Mouse (Mus musculus) liver, postnatal 0 days (tissue): ENCODE data around the gene Fam171a1. TPM values are rescaled to one million over a fixed set of nuclear protein-coding genes. Genes with fewer than 3 reads are reported as not detected.

Experiments used
- ATAC-seq: fragments of 200-750 bp; cut with Nextera tagmentation; 2 replicates; pipeline ENCODE4 v1.8.0; 2017; ENCODE audit warnings: mild to moderate bottlenecking, moderate library complexity
- DNase-seq: peaks from one replicate; pipeline ENCODE4 v3.0.0-alpha.2; 2016
- H3K27ac ChIP-seq: fragments of 300-500 bp; sonication (generic); 2 replicates; pipeline ENCODE4 v1.5.1; 2014; ENCODE audit warnings: antibody characterized with exemption, moderate library complexity, mild to moderate bottlenecking, low read depth
- H3K27me3 ChIP-seq: fragments of 300-500 bp; sonication (generic); 2 replicates; pipeline ENCODE4 v1.6.1; 2014; ENCODE audit warnings: low read length, control low read depth, mixed read lengths; ENCODE audit not compliant: insufficient read depth
- H3K36me3 ChIP-seq: fragments of 300-500 bp; sonication (generic); replicated peaks from 2 replicates; pipeline ENCODE4 v1.6.1; 2014; ENCODE audit warnings: mild to moderate bottlenecking, control low read depth, low read length, moderate library complexity, mixed read lengths; ENCODE audit not compliant: insufficient read depth
- H3K4me1 ChIP-seq: fragments of 300-500 bp; sonication (generic); 2 replicates; pipeline ENCODE4 v1.6.1; 2014; ENCODE audit warnings: antibody characterized with exemption, mild to moderate bottlenecking, control low read depth; ENCODE audit not compliant: insufficient read depth
- H3K4me2 ChIP-seq: fragments of 300-500 bp; sonication (generic); 2 replicates; pipeline ENCODE4 v1.6.1; 2014; ENCODE audit warnings: low read depth, mild to moderate bottlenecking, low read length, moderate library complexity, mixed read lengths
- H3K4me3 ChIP-seq: fragments of 300-500 bp; sonication (generic); 2 replicates; pipeline ENCODE4 v1.5.1; 2014; ENCODE audit warnings: low read depth, low read length
- H3K9ac ChIP-seq: fragments of 300-500 bp; sonication (generic); replicated peaks from 2 replicates; pipeline ENCODE4 v1.6.1; 2014; ENCODE audit warnings: mild to moderate bottlenecking, moderate library complexity
- H3K9me3 ChIP-seq: fragments of 300-500 bp; sonication (generic); 2 replicates; pipeline ENCODE4 v1.6.1; 2016; ENCODE audit warnings: mild to moderate bottlenecking, control low read depth, low read length, mixed read lengths
- CTCF ChIP-seq: sonication (generic); IDR thresholded peaks from 2 replicates; pipeline ENCODE4 v1.5.1; 2016; ENCODE audit warnings: antibody characterized with exemption, low read depth
- EP300 ChIP-seq: IDR thresholded peaks from 2 replicates; pipeline ENCODE4 v1.6.1; 2016; ENCODE audit warnings: antibody characterized with exemption, low read depth, mild to moderate bottlenecking
- WGBS: fragments of 180-500 bp; shearing (Covaris S2); extraction: QIAGEN DNeasy Blood & Tissue Kit; methylation state at CpG from one replicate; pipeline ENCODE4 v1.1.7; 2014; ENCODE audit not compliant: insufficient replicate concordance; 5-methylcytosine and 5-hydroxymethylcytosine counted together
- polyA plus RNA-seq: library from polyadenylated mRNA; unstranded; fragments of >200 nt; fragmentation: Nextera tagmentation; extraction: Ambion mirVana; gene quantifications from 2 replicates; pipeline ENCODE4 v1.2.1, GENCODE M21; 2015

Gene Fam171a1
- polyA plus RNA-seq, 1 experiment from 2014 or later: 2.5 TPM

DNA sequence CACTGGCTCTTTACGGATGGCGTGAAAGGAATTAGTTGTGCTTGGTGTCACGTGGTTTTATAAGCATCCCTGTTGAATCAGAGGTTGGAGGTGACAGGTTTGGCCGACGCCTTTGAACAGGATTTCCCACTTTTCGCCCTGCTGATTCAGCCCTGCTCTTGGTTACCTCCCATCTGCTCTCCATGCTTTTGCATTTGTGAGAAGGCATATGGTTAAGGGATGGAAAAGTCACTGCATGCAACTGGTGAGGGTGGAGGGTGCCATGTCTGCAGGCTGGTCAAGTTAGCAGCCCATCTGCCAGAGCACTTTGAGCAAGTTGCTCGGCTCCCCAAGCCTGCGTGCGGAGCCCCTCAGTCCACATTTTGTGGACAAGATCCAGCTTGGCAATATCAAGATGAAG, 18.4 kb downstream of the Fam171a1 start:
- H3K4me1 ChIP-seq: peaks cover 7% of the 10 kb centered on the region; the same call in 1 of the 2 replicates
- no peak overlapping the region for H3K4me3 ChIP-seq
- H3K4me2 ChIP-seq: no peak overlapping the region
- WGBS: 78% methylated on average over 9 of the region's 9 CpGs
- H3K27ac ChIP-seq: no peak overlapping the region
- no peaks in the 10 kb centered on the region for H3K27me3 ChIP-seq
- no peak for ATAC-seq
- no peaks in the 10 kb centered on the region for H3K36me3 ChIP-seq
- DNase-seq: no peak
- no peak overlapping the region for H3K9ac ChIP-seq
- no peaks in the 10 kb centered on the region for H3K9me3 ChIP-seq
- TF ChIP-seq EP300 (no peak), CTCF (no peak)

GRCm38 (mm10) chr2:3134580-3135296, 20.7 kb downstream of the Fam171a1 start:
- TF ChIP-seq EP300: no peak
- TF ChIP-seq CTCF: no peak
- no peak overlapping the region for H3K4me2 ChIP-seq
- ATAC-seq: no peak

GRCm38 (mm10) chr2:3135297-3135684, 21.3 kb downstream of the Fam171a1 start:
- WGBS: 68% methylated on average over 2 of the region's 2 CpGs
- no peak for ATAC-seq
- Histone ChIP-seq H3K4me1 (peaks cover 7% of the 10 kb centered on the region; the same call in 1 of the 2 replicates), H3K9ac (no peak overlapping the region), H3K4me3 (no peak overlapping the region), H3K27ac (no peak overlapping the region), H3K36me3 (no peaks in the 10 kb centered on the region), H3K9me3 (no peaks in the 10 kb centered on the region), H3K27me3 (no peaks in the 10 kb centered on the region), H3K4me2 (no peak overlapping the region)
- TF ChIP-seq CTCF: no peak
- TF ChIP-seq EP300: no peak
- DNase-seq: no peak

More at GRCm38 (mm10) chr2:3134580-3135296, 20.7 kb downstream of the Fam171a1 start:
- no peak overlapping the region for H3K4me3 ChIP-seq
- 58% methylated on average over 12 of the region's 12 CpGs for WGBS
- H3K9ac ChIP-seq: no peak overlapping the region
- DNase-seq: no peak
- no peaks in the 10 kb centered on the region for H3K36me3 ChIP-seq
- H3K4me1 ChIP-seq: peaks cover 7% of the 10 kb centered on the region; the same call in 1 of the 2 replicates
- no peak overlapping the region for H3K27ac ChIP-seq
- H3K27me3 ChIP-seq: no peaks in the 10 kb centered on the region
- no peaks in the 10 kb centered on the region for H3K9me3 ChIP-seq

DNA sequence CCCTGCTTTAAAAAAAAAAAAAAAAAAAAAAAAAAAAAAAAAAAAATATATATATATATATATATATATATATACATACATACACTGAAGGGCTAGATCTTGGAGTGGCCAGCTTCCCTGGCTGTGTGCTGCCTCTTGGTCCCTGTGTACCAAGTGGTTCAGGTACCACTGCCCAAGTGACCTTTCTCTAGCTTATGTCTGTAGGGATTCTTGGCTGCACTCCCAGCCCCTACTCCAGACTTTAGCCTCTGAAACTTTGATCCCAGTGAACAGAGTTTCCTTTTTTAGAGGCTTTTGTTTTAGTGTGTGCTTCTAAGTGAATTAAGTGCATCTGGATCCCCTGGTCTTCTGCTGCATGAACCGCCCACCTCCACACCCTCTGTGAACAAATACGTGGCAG, 24.3 kb downstream of the Fam171a1 start:
- no peaks in the 10 kb centered on the region for H3K27me3 ChIP-seq
- H3K36me3 ChIP-seq: no peaks in the 10 kb centered on the region
- TF ChIP-seq CTCF (no peak), EP300 (no peak)
- no peaks in the 10 kb centered on the region for H3K9me3 ChIP-seq
- H3K9ac ChIP-seq: no peak overlapping the region
- peaks cover 7% of the 10 kb centered on the region; the same call in 1 of the 2 replicates for H3K4me1 ChIP-seq
- ATAC-seq: peak; percentile 51
- no peak overlapping the region for H3K4me3 ChIP-seq
- 61% methylated on average over 2 of the region's 2 CpGs for WGBS
- no peak overlapping the region for H3K27ac ChIP-seq
- no peak overlapping the region for H3K4me2 ChIP-seq
- DNase-seq: no peak

- no peaks in the 10 kb centered on the region for H3K9me3 ChIP-seq
- no peak overlapping the region for H3K9ac ChIP-seq
- H3K27me3 ChIP-seq: no peaks in the 10 kb centered on the region
- H3K36me3 ChIP-seq: no peaks in the 10 kb centered on the region
- H3K27ac ChIP-seq: no peak overlapping the region
- WGBS: 77% methylated on average over 2 of the region's 2 CpGs
- H3K4me2 ChIP-seq: no peak overlapping the region
- H3K4me1 ChIP-seq: peaks cover 7% of the 10 kb centered on the region; the same call in 1 of the 2 replicates
- DNase-seq (no peak), ATAC-seq (no peak)
- TF ChIP-seq EP300 (no peak), CTCF (no peak)
- no peak overlapping the region for H3K4me3 ChIP-seq
Observed at GRCm38 (mm10) chr2:3139065-3139464, 25.0 kb downstream of the Fam171a1 start.

DNA sequence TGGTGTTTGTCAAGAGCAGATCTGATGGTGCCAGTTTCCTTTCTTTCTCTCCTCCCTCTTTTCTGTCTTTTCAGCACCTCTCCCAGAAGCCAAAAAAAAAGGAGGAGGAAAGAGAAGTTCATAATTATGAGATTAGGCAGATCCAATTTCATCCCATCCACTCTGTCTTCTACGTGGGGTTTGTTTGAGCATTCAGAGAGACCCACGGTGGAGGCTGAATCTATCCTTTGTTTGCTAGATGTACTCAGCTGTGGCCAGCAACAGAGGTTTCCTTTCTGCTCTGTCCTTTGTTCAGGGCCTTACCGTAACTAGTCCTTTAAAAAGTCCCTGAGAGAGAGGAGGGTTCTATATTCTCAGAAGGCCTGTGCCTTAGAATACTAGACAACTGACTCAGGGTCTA, 25.6 kb downstream of the Fam171a1 start:
- Histone ChIP-seq H3K9ac (no peak overlapping the region), H3K27me3 (no peaks in the 10 kb centered on the region), H3K36me3 (no peaks in the 10 kb centered on the region), H3K4me3 (no peak overlapping the region), H3K4me2 (no peak overlapping the region), H3K9me3 (no peaks in the 10 kb centered on the region), H3K4me1 (peaks cover 7% of the 10 kb centered on the region; the same call in 1 of the 2 replicates), H3K27ac (no peak overlapping the region)
- TF ChIP-seq EP300 (no peak), CTCF (no peak)
- no peak for DNase-seq
- 47% methylated on average over 3 of the region's 3 CpGs for WGBS
- no peak for ATAC-seq
